In genomic region chr1:159655241-159655640, GRCm38 (mm10) we compare ENCODE assay signal across 19 mouse cellular contexts.
DNase-seq lines count a peak whose midpoint lies in the region; ATAC-seq lines count a peak whose summit lies in the region.
"Had no signal": no experiment of that assay in that cellular context is flagged by ENCODE, and none has a peak within 500 bp of the region (broad histone marks: within the 10 kb centered on the region; RNA-seq: fewer than 3 reads in every experiment).

No protein-coding gene starts in this region.

- no peaks in the 10 kb centered on the region for H3K9me3 ChIP-seq in heart, embryonic 10.5 days
- H3K9me3 ChIP-seq: G1E had no signal

- H3K4me3 ChIP-seq in heart, embryonic 10.5 days, result no peak overlapping the region

- ATAC-seq in cerebellum, adult (ENCODE audit: insufficient number of reproducible peaks, low FRiP score, low TSS enrichment), result no peak
- ATAC-seq: activated CD4-positive, CD25-positive, alpha-beta regulatory T cell, adult 4 months; CD4-positive, CD25-positive, alpha-beta regulatory T cell, adult 4 months; Patski had no signal

- no peak overlapping the region for H3K27ac ChIP-seq in heart, embryonic 10.5 days

- no peaks in the 10 kb centered on the region for H3K4me1 ChIP-seq in heart, embryonic 10.5 days

- DNase-seq in cerebellum, postnatal 10 days, result peak; percentile 47 to 53
- DNase-seq in heart, adult 11 months, result peak; percentile 73
- DNase-seq in heart, embryonic 10.5 days (ENCODE audit: low spot score), result no peak
- DNase-seq: adrenal gland, adult 2 months; adrenal gland, adult 8-10 months; adrenal gland, postnatal 10 days; adrenal gland, postnatal 14 days; adrenal gland, postnatal 25 days; adrenal gland, postnatal 36 days; B cell, adult 2 months; cerebellum, adult 11 months; cerebellum, adult 11-12 months; cerebellum, adult 18-20 months; cerebellum, adult 2 months had no signal

- 69% methylated on average over 3 of the region's 3 CpGs for WGBS in heart, embryonic 10.5 days

- no peaks in the 10 kb centered on the region for H3K27me3 ChIP-seq in heart, embryonic 10.5 days (ENCODE audit: insufficient read depth, poor library complexity, severe bottlenecking)

- H3K36me3 ChIP-seq in heart, embryonic 10.5 days, result no peaks in the 10 kb centered on the region
- H3K36me3 ChIP-seq: G1E had no signal
